Mouse (Mus musculus): ENCODE results near the gene Xpot.

- no peak for TF ChIP-seq CTCF (IDR thresholded peaks at IDR 0.05; ENCODE audit: low read depth)
- no peak for TF ChIP-seq EP300 (IDR thresholded peaks at IDR 0.05; ENCODE audit: low read depth)
These were observed 56.3 kb downstream of the Xpot start for GRCm38 (mm10) chr10:121569796-121570195.
